Mouse (Mus musculus): Measurements from ENCODE around the gene Cdr2l.

DNA sequence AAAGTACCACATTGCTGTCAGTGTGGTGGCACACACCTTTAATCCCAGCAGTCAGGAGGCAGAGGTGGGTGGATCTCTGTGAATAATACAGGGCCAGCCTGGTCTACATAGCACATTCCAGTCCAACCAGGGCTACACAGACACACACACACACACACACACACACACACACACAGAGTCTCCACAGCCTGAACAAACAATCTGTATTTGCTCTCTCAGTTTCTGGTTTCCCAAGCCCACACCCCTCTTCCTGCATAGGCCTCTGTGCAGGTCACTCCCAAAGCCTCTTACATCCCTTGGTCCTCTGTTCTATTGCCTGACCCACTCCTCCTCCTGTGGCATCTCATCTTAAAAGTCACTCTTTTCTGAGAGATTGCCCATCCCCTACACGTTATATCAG is 9.7 kb upstream of the Cdr2l start:
- TF ChIP-seq GATA1 (IDR thresholded peaks at IDR 0.05; ENCODE audit: low read length) (no peak), TAL1 (IDR thresholded peaks at IDR 0.05; ENCODE audit: low read length) (no peak)
